Mouse (Mus musculus) C2C12 (cell line): Measurements from ENCODE around the gene Cdc37l1.
"Not testable (repeated sequence)": the region's sequence is repeated elsewhere in the genome, so short reads cannot be mapped to it uniquely, and the experiment has no call there.

Source experiments
- CEBPB ChIP-seq: IDR thresholded peaks from one replicate; pipeline ENCODE4 v1.6.1; 2011; ENCODE audit warnings: low read depth, mild to moderate bottlenecking, control low read depth, moderate library complexity
- CTCF ChIP-seq: IDR thresholded peaks from one replicate; pipeline ENCODE4 v1.5.1; 2011; ENCODE audit not compliant: control insufficient read depth, insufficient read depth, insufficient read length
- FOSL1 ChIP-seq: IDR thresholded peaks from one replicate; pipeline ENCODE4 v1.8.0; 2011; ENCODE audit warnings: mild to moderate bottlenecking, low read length; ENCODE audit not compliant: poor library complexity, insufficient read depth, severe bottlenecking
- MAX ChIP-seq: IDR thresholded peaks from one replicate; pipeline ENCODE4 v1.6.1; 2011; ENCODE audit warnings: mild to moderate bottlenecking, control low read depth
- USF1 ChIP-seq: IDR thresholded peaks from one replicate; pipeline ENCODE4 v1.6.1; 2011; ENCODE audit warnings: low read depth, mild to moderate bottlenecking, control low read depth, moderate library complexity

DNA sequence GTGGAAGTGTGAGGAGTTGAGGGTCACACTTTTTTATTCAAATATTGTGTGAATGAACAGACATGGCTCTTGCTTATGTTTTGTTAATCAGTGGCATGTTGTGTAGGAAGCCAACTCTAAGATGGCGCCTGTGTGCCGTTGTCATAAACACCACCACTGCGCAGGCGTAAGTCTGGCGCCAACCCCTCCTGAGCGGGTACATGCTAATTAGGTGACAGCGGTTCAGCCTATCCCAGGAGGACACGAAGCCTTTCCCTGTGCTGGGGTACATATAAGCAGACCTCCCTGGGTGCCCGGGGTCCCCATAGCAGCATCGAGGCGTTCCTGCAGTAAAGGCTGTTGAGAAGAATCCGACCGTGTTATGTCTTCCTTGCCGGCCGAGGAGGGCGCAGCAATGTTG is 10.2 kb downstream of the Cdc37l1 start:
- TF ChIP-seq CTCF, MAX, USF1, CEBPB, FOSL1: not testable (repeated sequence)
